Mouse (Mus musculus) heart, adult 2 months (tissue): ENCODE results near the gene Gsdma.

Source experiments
- CTCF ChIP-seq: fragments of 200-600 bp; IDR thresholded peaks from 2 replicates; pipeline ENCODE4 v1.8.1; 2022; ENCODE audit warnings: antibody characterized with exemption, mild to moderate bottlenecking, moderate library complexity
- POLR2A ChIP-seq: fragments of 200-500 bp; IDR thresholded peaks from 2 replicates; pipeline ENCODE4 v1.6.1; 2011; ENCODE audit warnings: mild to moderate bottlenecking, low read depth, low read length, control low read depth; ENCODE audit not compliant: insufficient read depth

DNA sequence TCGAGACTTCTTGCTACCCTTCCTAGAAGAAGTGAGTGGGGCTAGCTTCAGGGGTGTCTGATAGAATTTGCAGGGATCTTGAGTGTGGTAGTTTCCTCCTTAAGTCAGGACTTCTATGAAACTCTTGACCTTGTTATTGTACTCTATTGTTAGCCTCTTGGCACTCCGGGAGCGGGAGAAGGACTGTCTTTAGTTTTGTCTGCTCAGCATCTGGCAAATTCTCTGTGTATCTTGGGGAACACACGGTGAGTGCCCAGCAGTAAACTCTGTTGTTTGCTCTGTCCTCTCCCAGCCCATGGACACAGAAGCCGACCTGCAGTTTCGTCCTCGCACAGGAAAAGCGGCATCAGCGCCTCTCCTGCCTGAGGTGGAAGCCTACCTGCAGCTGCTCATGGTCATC lies 21.5 kb downstream of the Gsdma start:
- TF ChIP-seq CTCF (no peak), POLR2A (no peak)
